Mouse (Mus musculus): ENCODE measurements at regions not wholly inside any gene's neighbourhood (a gene's known extent, or its start where the extent isn't known, plus 50 kb on each side); places are given as distances from the start of the nearest gene placed in this dataset.
"Not testable (repeated sequence)": the region's sequence is repeated elsewhere in the genome, so short reads cannot be mapped to it uniquely, and the experiment has no call there.

DNA sequence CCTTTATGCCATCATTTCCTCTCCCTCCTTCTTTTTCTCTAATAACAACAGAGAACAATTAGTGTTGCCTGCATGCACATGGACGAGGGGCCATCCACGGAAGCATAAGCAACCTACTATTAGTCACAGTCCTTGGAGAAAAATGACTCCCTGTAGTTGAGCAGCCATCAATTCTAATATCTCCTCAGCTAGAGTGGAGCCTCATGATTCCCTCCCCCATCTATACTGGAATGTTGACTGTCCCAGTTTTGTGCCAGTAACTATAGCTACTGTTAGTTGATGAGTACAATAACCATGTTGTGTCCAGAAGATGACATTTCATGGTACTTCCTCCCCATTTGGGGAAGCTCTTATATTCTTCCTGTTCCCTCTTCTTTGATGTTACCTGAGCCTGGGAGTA lies 64.3 kb upstream of the Rtn4 start:
- no peak overlapping the region for H3K9ac ChIP-seq (replicated peaks; ENCODE audit: low read depth, low read length)
- H3K36me3 ChIP-seq (replicated peaks; ENCODE audit: control insufficient read depth, insufficient read depth, low read length): no peaks in the 10 kb centered on the region
- WGBS: 54% methylated on average over 2 of the region's 2 CpGs
- no peak for DNase-seq (ENCODE audit: low spot score)
- peaks cover 10% of the 10 kb centered on the region for H3K4me1 ChIP-seq (ENCODE audit: control insufficient read depth, insufficient read depth)
- H3K9me3 ChIP-seq (replicated peaks; ENCODE audit: control insufficient read depth, low read length): no peaks in the 10 kb centered on the region
- H3K27ac ChIP-seq (ENCODE audit: low read depth): no peak overlapping the region
- no peak overlapping the region for H3K4me2 ChIP-seq (ENCODE audit: low read depth, low read length)
- H3K27me3 ChIP-seq (ENCODE audit: control insufficient read depth, insufficient read depth, low read length): no peaks in the 10 kb centered on the region
- ATAC-seq (ENCODE audit: insufficient read depth, low read depth): no peak
- TF ChIP-seq EP300 (IDR thresholded peaks at IDR 0.05; ENCODE audit: low read depth): no peak
- TF ChIP-seq CTCF (IDR thresholded peaks at IDR 0.05; ENCODE audit: low read depth): no peak
- H3K4me3 ChIP-seq (ENCODE audit: low read depth, low read length): no peak overlapping the region

DNA sequence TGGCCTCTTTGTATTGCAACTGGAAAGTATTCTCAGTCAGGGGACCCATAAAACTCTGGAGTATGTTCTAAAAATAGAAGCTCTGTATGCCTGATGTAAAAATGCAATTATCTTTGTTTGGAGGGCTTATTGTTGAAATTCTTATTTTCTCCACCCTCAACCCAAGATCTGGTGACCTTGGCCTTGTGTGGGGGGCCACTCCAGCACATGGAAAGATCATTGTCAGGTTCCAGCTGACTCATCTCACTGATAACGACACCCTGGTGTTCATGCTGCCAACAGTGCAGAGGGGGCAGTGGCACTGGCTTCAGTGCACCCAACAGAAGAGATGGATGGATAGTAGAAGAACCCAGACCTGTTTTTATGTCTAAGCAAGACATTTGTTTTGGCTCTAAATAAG lies 60.3 kb upstream of the Rtn4 start:
- no peak overlapping the region for H3K4me3 ChIP-seq (ENCODE audit: low read depth, low read length)
- peaks cover 24% of the 10 kb centered on the region for H3K4me1 ChIP-seq (ENCODE audit: control insufficient read depth, insufficient read depth)

DNA sequence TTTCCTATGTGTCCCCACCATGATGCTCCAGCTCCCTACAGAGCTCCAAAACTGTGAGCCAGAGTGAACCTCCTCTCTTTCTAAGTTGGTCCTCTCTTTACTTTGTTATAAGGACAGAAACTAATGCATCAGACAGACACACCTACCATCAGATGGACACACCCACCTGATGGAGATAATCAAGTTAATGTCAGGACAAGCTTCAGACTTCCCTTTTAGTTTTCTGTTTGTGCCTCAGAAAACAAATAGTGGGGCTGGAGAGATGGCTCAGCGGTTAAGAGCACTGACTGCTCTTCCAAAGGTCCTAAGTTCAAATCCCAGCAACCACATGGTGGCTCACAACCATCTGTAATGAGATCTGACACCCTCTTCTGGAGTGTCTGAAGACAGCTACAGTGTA lies 59.5 kb upstream of the Rtn4 start:
- not testable (repeated sequence) for H3K27me3 ChIP-seq (ENCODE audit: control insufficient read depth, insufficient read depth, low read length); ATAC-seq (ENCODE audit: insufficient read depth, low read depth); H3K36me3 ChIP-seq (replicated peaks; ENCODE audit: control insufficient read depth, insufficient read depth, low read length); H3K9ac ChIP-seq (replicated peaks; ENCODE audit: low read depth, low read length); DNase-seq (ENCODE audit: low spot score); H3K4me2 ChIP-seq (ENCODE audit: low read depth, low read length); H3K27ac ChIP-seq (ENCODE audit: low read depth); H3K9me3 ChIP-seq (replicated peaks; ENCODE audit: control insufficient read depth, low read length); H3K4me3 ChIP-seq (ENCODE audit: low read depth, low read length)
- 75% methylated on average over 1 of the region's 1 CpGs for WGBS
- peaks cover 32% of the 10 kb centered on the region for H3K4me1 ChIP-seq (ENCODE audit: control insufficient read depth, insufficient read depth)

More for the DNA sequence above, 60.3 kb upstream of the Rtn4 start:
- TF ChIP-seq CTCF (IDR thresholded peaks at IDR 0.05; ENCODE audit: low read depth) (no peak), EP300 (IDR thresholded peaks at IDR 0.05; ENCODE audit: low read depth) (no peak)
- Histone ChIP-seq H3K9ac (replicated peaks; ENCODE audit: low read depth, low read length) (no peak overlapping the region), H3K4me2 (ENCODE audit: low read depth, low read length) (no peak overlapping the region), H3K36me3 (replicated peaks; ENCODE audit: control insufficient read depth, insufficient read depth, low read length) (no peaks in the 10 kb centered on the region), H3K27ac (ENCODE audit: low read depth) (peak overlapping the region; percentile 27; the same call in 1 of the 2 replicates), H3K27me3 (ENCODE audit: control insufficient read depth, insufficient read depth, low read length) (no peaks in the 10 kb centered on the region), H3K9me3 (replicated peaks; ENCODE audit: control insufficient read depth, low read length) (no peaks in the 10 kb centered on the region)
- DNase-seq (ENCODE audit: low spot score) (no peak), ATAC-seq (ENCODE audit: insufficient read depth, low read depth) (no peak)
- 13% methylated on average over 1 of the region's 1 CpGs for WGBS

DNA sequence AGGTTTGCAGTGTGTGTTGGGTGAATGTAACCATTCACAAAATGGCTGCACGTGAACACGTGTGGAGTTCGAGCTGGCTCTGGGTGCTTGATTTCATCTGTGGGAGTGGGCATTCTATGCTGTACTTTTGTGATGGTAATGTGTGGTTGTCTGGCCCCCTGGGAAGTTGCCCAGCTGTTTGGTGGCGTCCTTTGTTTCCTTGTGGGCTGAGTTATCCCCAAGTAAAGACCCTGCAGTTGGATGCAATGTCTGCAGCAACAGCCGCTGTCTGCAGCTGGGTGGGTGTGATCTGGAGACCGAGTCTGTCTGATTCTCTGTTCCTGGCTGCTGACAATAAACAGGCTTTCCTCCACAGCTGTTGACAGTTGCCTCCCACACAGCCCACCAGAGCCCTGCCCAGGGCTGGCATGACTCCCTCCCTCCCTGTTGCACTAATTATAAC lies 56.0 kb upstream of the Rtn4 start:
- Histone ChIP-seq H3K4me2 (ENCODE audit: low read depth, low read length) (peak overlapping the region; percentile 22; the same call in 1 of the 2 replicates), H3K4me3 (ENCODE audit: low read depth, low read length) (no peak overlapping the region), H3K27me3 (ENCODE audit: control insufficient read depth, insufficient read depth, low read length) (no peaks in the 10 kb centered on the region), H3K36me3 (replicated peaks; ENCODE audit: control insufficient read depth, insufficient read depth, low read length) (no peaks in the 10 kb centered on the region), H3K4me1 (ENCODE audit: control insufficient read depth, insufficient read depth) (peaks cover 44% of the 10 kb centered on the region), H3K27ac (ENCODE audit: low read depth) (peak overlapping the region; percentile 94), H3K9me3 (replicated peaks; ENCODE audit: control insufficient read depth, low read length) (no peaks in the 10 kb centered on the region), H3K9ac (replicated peaks; ENCODE audit: low read depth, low read length) (no peak overlapping the region)
- WGBS: 21% methylated on average over 6 of the region's 6 CpGs
- DNase-seq (ENCODE audit: low spot score) (peak; percentile 96), ATAC-seq (ENCODE audit: insufficient read depth, low read depth) (peak; percentile 97)
- TF ChIP-seq EP300 (IDR thresholded peaks at IDR 0.05; ENCODE audit: low read depth) (peak; percentile 94), CTCF (IDR thresholded peaks at IDR 0.05; ENCODE audit: low read depth) (no peak)

DNA sequence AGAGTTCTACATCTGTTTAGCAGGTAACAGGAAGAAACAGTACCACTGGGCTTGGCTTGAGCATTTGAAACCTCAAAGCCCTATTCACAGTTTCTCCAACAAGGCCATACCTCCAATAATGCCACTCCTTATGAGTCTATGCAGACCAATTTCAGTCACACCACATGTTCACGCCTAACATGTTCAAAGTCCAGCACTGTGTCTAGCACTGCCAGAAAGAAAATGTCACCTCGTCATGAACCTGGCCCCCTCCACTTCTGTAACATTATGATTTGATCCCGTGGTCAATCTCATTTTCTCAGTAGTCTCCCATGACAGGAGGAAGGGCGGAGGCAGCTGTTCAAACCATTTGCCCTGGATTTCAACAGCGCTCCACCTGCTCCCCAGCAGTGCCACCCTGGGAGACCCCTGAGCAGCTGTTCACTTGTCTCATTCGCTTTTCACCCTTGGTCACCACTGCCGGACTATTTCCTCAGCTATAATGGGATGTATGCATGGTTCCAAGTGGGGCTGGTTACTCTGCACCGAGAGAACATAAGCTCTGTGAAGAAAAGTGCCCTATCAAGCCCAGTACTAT lies 54.6 kb upstream of the Rtn4 start:
- WGBS: 61% methylated on average over 8 of the region's 8 CpGs
- Histone ChIP-seq H3K4me1 (ENCODE audit: control insufficient read depth, insufficient read depth) (peaks cover 43% of the 10 kb centered on the region), H3K4me2 (ENCODE audit: low read depth, low read length) (no peak overlapping the region), H3K9me3 (replicated peaks; ENCODE audit: control insufficient read depth, low read length) (no peaks in the 10 kb centered on the region), H3K4me3 (ENCODE audit: low read depth, low read length) (no peak overlapping the region), H3K36me3 (replicated peaks; ENCODE audit: control insufficient read depth, insufficient read depth, low read length) (no peaks in the 10 kb centered on the region), H3K27ac (ENCODE audit: low read depth) (peak overlapping the region; percentile 94), H3K9ac (replicated peaks; ENCODE audit: low read depth, low read length) (no peak overlapping the region), H3K27me3 (ENCODE audit: control insufficient read depth, insufficient read depth, low read length) (no peaks in the 10 kb centered on the region)
- TF ChIP-seq EP300 (IDR thresholded peaks at IDR 0.05; ENCODE audit: low read depth) (no peak), CTCF (IDR thresholded peaks at IDR 0.05; ENCODE audit: low read depth) (no peak)
- ATAC-seq (ENCODE audit: insufficient read depth, low read depth) (no peak), DNase-seq (ENCODE audit: low spot score) (no peak)

DNA sequence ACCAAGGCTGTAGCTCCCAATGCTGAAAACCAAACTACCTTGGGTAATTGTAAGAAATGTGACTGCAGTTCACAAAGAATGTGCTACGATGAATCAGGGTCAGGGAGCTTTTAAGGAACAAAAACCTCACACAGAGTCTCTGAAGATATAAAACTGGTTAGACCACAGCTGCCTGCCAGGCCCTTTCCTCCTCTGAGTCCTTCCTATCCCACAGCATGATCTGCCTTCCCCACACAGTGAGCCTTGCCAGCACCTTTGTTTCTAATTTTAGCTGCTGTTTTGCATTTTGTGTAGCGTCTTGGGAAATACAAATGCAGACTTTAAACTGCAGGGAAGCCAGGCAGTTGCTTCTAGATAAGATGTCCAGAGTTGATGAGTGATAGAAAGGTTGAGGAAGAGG lies 53.9 kb upstream of the Rtn4 start:
- Histone ChIP-seq H3K4me2 (ENCODE audit: low read depth, low read length) (no peak overlapping the region), H3K4me1 (ENCODE audit: control insufficient read depth, insufficient read depth) (peaks cover 43% of the 10 kb centered on the region), H3K9me3 (replicated peaks; ENCODE audit: control insufficient read depth, low read length) (no peaks in the 10 kb centered on the region), H3K9ac (replicated peaks; ENCODE audit: low read depth, low read length) (no peak overlapping the region), H3K4me3 (ENCODE audit: low read depth, low read length) (no peak overlapping the region), H3K36me3 (replicated peaks; ENCODE audit: control insufficient read depth, insufficient read depth, low read length) (no peaks in the 10 kb centered on the region), H3K27me3 (ENCODE audit: control insufficient read depth, insufficient read depth, low read length) (no peaks in the 10 kb centered on the region), H3K27ac (ENCODE audit: low read depth) (peak overlapping the region; percentile 70)
- TF ChIP-seq EP300 (IDR thresholded peaks at IDR 0.05; ENCODE audit: low read depth): no peak
- TF ChIP-seq CTCF (IDR thresholded peaks at IDR 0.05; ENCODE audit: low read depth): no peak
- WGBS: 10% methylated on average over 2 of the region's 2 CpGs
- no peak for DNase-seq (ENCODE audit: low spot score)
- no peak for ATAC-seq (ENCODE audit: insufficient read depth, low read depth)

Data from heart, postnatal 0 days (tissue).